Mouse (Mus musculus): ENCODE data around the gene Rbm42. TPM values are rescaled to one million over a fixed set of nuclear protein-coding genes. Genes with fewer than 3 reads are reported as not detected.

The Rbm42 gene
- polyA plus RNA-seq, 1 experiment from 2014 or later = 58.0 TPM

DNA sequence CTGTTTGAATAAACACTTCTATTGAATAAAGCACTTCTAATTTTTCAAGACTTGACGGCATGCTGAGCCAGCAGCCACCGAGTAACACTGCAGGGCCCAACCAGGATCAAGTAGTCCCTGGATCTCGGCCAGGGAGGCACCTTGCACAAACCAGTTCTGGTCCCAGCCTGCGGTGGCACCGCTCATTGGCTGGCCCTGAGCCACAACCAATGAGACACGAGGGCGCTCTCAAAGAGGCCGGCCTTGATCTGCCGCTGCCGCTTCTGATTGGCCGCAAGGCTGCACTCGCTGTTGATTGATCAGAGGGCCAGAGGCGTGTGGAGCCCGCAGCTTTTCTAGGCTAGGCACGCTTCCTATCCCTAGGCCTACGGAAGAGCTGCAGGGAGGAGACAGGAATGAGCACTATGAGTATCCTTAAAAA, 50.2 kb downstream of the Rbm42 start:
- H3K4me2 ChIP-seq = peak overlapping the region; percentile 50
- peak; percentile 97 for ATAC-seq (ENCODE audit: low read depth)
- no peak overlapping the region for H3K4me3 ChIP-seq (replicated peaks)
- DNase-seq = peak; percentile 81
- H3K4me1 ChIP-seq (replicated peaks) = peaks cover 16% of the 10 kb centered on the region
- H3K9ac ChIP-seq = peak overlapping the region; percentile 49; the same call in 1 of the 2 replicates
- WGBS (ENCODE audit: insufficient replicate concordance) = 3% methylated on average over 16 of the region's 16 CpGs
- no peak overlapping the region for H3K27ac ChIP-seq
- peaks cover 4% of the 10 kb centered on the region; the same call in 1 of the 2 replicates for H3K27me3 ChIP-seq
- no peaks in the 10 kb centered on the region for H3K36me3 ChIP-seq
- H3K9me3 ChIP-seq (replicated peaks) = no peaks in the 10 kb centered on the region

DNA sequence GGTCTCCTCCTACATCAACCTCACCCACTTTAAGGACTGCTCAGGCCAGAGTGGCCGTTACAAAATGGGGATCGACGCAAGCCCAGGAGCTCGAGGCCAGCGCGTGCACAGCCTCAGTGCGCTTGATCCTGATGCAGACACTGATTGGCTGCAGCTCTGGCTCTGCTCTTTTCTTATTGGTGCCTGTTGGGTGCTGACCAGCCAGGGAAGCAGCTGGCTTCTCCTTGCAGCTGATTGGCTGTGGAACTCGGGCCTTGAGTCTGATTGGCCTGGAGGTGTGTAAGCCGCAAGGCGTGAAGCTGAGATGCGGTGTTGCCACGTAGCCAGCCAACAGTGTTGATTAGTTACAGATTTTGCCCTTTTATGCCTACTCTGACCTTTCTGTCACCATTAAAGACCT, 51.3 kb downstream of the Rbm42 start, which contains the start of gene Zbtb32:
Gene Zbtb32, minus strand, starts transcription at position 124 of the 400 bp plus-strand sequence.
- WGBS (ENCODE audit: insufficient replicate concordance) = 88% methylated on average over 12 of the region's 12 CpGs
- peak within 1 kb of the TSS; percentile 50 for H3K4me2 ChIP-seq
- H3K4me3 ChIP-seq (replicated peaks) = no peak within 1 kb of the TSS
- H3K9ac ChIP-seq = no peak within 1 kb of the TSS
- H3K27ac ChIP-seq = no peak within 1 kb of the TSS
- no peaks in the 10 kb centered on the region for H3K9me3 ChIP-seq (replicated peaks)
- H3K4me1 ChIP-seq (replicated peaks) = peaks cover 28% of the 10 kb centered on the region
- ATAC-seq (ENCODE audit: low read depth) (no peak), DNase-seq (no peak)
- H3K36me3 ChIP-seq = no peaks in the 10 kb centered on the region
- peaks cover 7% of the 10 kb centered on the region; the same call in 1 of the 2 replicates for H3K27me3 ChIP-seq

DNA sequence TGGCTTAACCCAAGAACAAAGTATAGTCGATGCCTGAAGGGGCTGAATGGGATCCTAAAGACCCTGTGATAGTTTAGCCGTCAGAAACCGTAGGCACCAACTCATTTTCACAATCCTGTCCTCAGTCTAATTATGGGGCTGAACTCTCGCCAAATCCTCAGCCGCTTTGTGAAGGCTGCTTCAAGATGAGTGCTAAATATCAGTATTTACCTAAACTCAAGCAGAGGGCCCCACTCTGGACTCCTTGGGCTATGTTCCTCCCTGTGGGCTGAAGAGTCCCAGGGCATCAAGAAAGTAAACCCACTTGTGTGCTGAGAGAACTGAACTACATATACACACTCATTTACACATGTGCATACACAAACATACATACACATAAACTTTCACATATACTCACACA, 53.3 kb downstream of the Rbm42 start:
- whole genome bisulfite sequencing (ENCODE audit: insufficient replicate concordance) = 65% methylated on average over 5 of the region's 5 CpGs

DNA sequence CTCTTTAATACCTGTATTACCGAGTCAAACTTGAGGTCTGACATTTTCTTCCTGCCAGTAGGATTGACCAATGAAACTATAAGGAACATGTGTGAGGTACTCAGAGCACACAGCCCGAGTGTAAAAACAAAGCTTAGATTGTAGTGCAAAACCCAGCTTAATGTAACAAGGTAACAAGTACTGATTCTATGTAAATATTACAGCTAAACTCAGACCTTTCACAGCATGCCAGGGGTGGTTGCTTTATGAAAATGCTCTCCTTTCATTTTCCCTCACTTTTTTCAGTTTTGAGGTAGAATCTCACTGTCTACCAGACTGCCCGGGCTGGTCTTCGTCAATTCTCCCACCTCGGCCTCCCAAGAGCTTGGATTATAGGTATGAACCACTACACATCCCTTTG, 54.0 kb downstream of the Rbm42 start:
- Histone ChIP-seq H3K36me3 (no peaks in the 10 kb centered on the region), H3K9me3 (replicated peaks) (no peaks in the 10 kb centered on the region), H3K4me3 (replicated peaks) (no peak overlapping the region), H3K4me1 (replicated peaks) (peaks cover 34% of the 10 kb centered on the region), H3K4me2 (no peak overlapping the region), H3K27ac (no peak overlapping the region), H3K27me3 (peaks cover 7% of the 10 kb centered on the region; the same call in 1 of the 2 replicates), H3K9ac (no peak overlapping the region)
- WGBS (ENCODE audit: insufficient replicate concordance) = 60% methylated on average over 5 of the region's 5 CpGs
- ATAC-seq (ENCODE audit: low read depth) (no peak), DNase-seq (no peak)

More for the DNA sequence above, 53.3 kb downstream of the Rbm42 start:
- Histone ChIP-seq H3K27ac (no peak overlapping the region), H3K9ac (no peak overlapping the region), H3K4me1 (replicated peaks) (peaks cover 34% of the 10 kb centered on the region), H3K9me3 (replicated peaks) (no peaks in the 10 kb centered on the region), H3K4me2 (no peak overlapping the region), H3K27me3 (peaks cover 7% of the 10 kb centered on the region; the same call in 1 of the 2 replicates), H3K36me3 (no peaks in the 10 kb centered on the region), H3K4me3 (replicated peaks) (no peak overlapping the region)
- no peak for ATAC-seq (ENCODE audit: low read depth)
- no peak for DNase-seq

DNA sequence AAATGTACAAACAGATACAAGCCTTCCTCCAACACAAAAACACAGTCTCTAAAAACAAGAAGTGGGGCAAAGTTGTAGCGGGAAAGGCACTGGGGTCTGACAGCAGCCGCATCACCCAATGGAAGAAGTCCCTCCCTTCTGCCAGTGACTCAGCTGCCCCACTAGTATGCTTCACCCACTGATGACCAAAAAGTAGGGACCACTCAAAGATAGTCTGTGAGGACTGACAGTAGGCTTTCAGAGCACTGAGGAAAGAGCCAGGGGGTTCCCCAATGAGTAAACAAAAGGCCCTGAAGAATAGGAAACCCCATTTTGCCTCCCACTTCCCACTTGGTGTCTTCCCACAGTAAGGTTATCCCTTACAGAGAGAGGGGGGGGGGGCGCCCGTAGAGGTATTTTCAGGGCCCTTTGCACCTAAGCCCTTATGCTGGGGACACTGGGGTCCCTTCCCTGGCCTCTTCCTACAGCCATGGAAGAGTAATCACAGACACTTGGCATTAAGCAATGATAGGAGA, 55.5 kb downstream of the Rbm42 start:
- no peak overlapping the region for H3K4me2 ChIP-seq

DNA sequence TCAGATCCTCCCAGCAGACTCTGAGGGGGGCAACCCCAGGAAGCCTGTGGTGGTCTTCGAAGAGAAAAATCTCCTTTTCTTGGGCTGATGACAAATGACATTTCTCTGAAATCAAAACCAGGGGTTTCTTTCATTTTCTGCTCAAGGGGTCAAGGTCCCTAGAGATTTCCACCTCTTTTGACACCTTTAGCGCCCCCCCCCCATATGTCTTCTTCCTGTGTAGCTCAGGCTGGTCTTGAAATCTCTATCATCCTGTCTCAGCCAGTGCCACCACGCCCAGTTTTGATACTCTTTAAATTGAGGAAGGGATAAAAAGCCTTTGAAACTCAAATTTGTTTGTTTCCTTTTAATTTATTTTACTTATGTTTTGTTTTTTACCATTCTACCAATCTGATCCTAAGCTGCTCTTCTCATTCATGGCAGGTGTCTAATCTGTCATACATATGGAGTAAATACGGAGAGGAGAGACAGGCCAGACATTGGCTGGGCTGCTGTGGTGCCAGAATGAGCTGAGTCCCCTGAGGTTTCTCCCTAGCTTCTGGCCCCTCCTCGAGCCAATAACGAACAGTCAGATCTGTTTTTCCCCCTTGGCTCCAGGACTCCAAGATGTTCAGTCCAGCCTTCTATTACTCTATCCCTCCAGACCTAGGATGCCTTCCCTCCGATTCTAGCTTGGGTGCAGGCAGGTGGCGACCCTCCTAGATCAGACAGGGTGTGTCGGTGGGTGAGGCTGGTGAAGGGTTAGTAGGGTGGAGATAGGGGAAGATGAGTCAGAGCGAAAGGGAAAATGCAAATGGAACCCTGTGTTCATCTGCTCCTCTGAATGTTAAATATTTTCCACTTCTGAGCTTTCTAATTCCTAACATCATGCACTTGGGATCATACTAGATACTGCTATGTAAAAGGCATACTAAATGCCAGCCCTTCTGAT, 56.3 kb downstream of the Rbm42 start:
- H3K27me3 ChIP-seq = peaks cover 7% of the 10 kb centered on the region; the same call in 1 of the 2 replicates
- DNase-seq (no peak), ATAC-seq (ENCODE audit: low read depth) (no peak)
- H3K4me2 ChIP-seq = no peak overlapping the region
- WGBS (ENCODE audit: insufficient replicate concordance) = 48% methylated on average over 10 of the region's 10 CpGs
- no peaks in the 10 kb centered on the region for H3K36me3 ChIP-seq
- no peak overlapping the region for H3K4me3 ChIP-seq (replicated peaks)
- peaks cover 30% of the 10 kb centered on the region for H3K4me1 ChIP-seq (replicated peaks)
- no peak overlapping the region for H3K27ac ChIP-seq
- no peak overlapping the region for H3K9ac ChIP-seq
- H3K9me3 ChIP-seq (replicated peaks) = no peaks in the 10 kb centered on the region

More for the DNA sequence above, 55.5 kb downstream of the Rbm42 start:
- Histone ChIP-seq H3K9me3 (replicated peaks) (no peaks in the 10 kb centered on the region), H3K27me3 (peaks cover 7% of the 10 kb centered on the region; the same call in 1 of the 2 replicates), H3K9ac (no peak overlapping the region), H3K4me1 (replicated peaks) (peaks cover 29% of the 10 kb centered on the region), H3K4me3 (replicated peaks) (no peak overlapping the region), H3K36me3 (no peaks in the 10 kb centered on the region), H3K27ac (no peak overlapping the region)
- WGBS (ENCODE audit: insufficient replicate concordance) = 57% methylated on average over 4 of the region's 4 CpGs
- ATAC-seq (ENCODE audit: low read depth) (no peak), DNase-seq (no peak)

DNA sequence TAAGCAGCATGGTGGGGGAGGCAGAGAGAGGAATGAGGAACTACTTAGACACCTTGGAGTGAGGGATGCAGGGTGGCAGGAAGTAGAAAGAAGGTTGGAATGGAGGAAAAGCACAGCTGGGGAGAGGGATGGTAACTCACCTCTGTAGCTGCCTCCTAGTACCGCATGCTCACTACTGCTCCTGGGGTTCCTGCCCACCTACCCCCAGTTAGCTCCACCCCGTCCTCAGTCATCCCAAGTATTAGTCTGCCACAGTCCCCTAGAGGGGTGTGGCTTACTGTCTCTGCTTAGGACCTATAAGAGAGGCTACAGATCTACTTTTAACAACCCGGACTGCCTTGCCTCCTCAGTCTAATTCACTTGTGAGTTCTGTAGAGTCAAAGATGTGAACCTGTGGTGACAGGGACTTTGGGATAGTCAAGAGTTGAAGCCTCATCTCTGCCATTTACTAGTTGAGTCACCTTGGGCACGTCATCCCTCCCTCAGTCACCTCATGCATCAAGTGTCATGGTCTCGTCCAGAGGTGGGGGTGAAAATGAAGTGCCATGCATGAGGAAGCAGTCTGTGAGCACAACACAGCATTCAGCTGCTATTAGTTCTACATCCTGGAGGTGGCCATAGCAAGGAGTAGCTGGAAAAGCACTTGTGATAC, 57.2 kb downstream of the Rbm42 start:
- Histone ChIP-seq H3K4me2 (no peak overlapping the region), H3K36me3 (no peaks in the 10 kb centered on the region), H3K4me3 (replicated peaks) (no peak overlapping the region), H3K4me1 (replicated peaks) (peaks cover 30% of the 10 kb centered on the region), H3K9me3 (replicated peaks) (no peaks in the 10 kb centered on the region), H3K27me3 (peaks cover 7% of the 10 kb centered on the region; the same call in 1 of the 2 replicates), H3K27ac (no peak overlapping the region), H3K9ac (no peak overlapping the region)
- ATAC-seq (ENCODE audit: low read depth) (no peak), DNase-seq (no peak)
- WGBS (ENCODE audit: insufficient replicate concordance) = 39% methylated on average over 5 of the region's 5 CpGs

DNA sequence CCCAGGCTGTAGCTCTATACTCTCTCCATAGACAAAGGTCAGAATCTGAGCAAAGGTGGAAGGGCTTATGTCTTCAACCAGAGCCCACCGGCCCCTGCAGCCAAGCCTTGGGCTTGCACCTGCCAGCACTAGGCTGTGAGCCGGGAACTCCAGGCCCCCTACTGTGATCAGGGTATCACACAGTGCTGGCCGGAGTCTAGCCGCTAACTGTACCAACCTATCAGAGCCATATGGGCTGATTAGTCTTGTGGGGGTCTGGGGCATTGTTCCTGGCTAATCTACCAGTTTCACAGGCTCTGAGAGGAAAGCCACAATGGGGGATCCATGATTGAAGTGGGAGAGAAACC, 58.5 kb downstream of the Rbm42 start:
- Histone ChIP-seq H3K9ac (no peak overlapping the region), H3K4me1 (replicated peaks) (peaks cover 43% of the 10 kb centered on the region), H3K9me3 (replicated peaks) (no peaks in the 10 kb centered on the region), H3K4me3 (replicated peaks) (no peak overlapping the region), H3K27me3 (peaks cover 7% of the 10 kb centered on the region; the same call in 1 of the 2 replicates), H3K36me3 (peaks cover 6% of the 10 kb centered on the region), H3K4me2 (no peak overlapping the region), H3K27ac (no peak overlapping the region)
- WGBS (ENCODE audit: insufficient replicate concordance) = 75% methylated on average over 4 of the region's 4 CpGs
- no peak for ATAC-seq (ENCODE audit: low read depth)
- DNase-seq = no peak

Other genes with a start within 250 kb of the Rbm42 start
- 65.8 and 80.0 TPM in 2 replicates for gene Tyrobp, start 236.6 kb downstream of the Rbm42 start, polyA plus RNA-seq (2015; fragmentation: Nextera tagmentation; extraction: Ambion mirVana)
- gene Hcst, start 230.5 kb downstream of the Rbm42 start, polyA plus RNA-seq (2015; fragmentation: Nextera tagmentation; extraction: Ambion mirVana) = 2.7 and 4.0 TPM in 2 replicates
- 1.2 TPM in 2 replicates for gene Nfkbid, start 228.6 kb downstream of the Rbm42 start, polyA plus RNA-seq (2015; fragmentation: Nextera tagmentation; extraction: Ambion mirVana)
- gene Aplp1, start 204.8 kb downstream of the Rbm42 start, polyA plus RNA-seq (2015; fragmentation: Nextera tagmentation; extraction: Ambion mirVana) = 4.6 and 4.7 TPM in 2 replicates
- 0.16 and 0.20 TPM in 2 replicates for gene Kirrel2, start 192.6 kb downstream of the Rbm42 start, polyA plus RNA-seq (2015; fragmentation: Nextera tagmentation; extraction: Ambion mirVana)
- gene Nphs1, start 192.0 kb downstream of the Rbm42 start, polyA plus RNA-seq (2015; fragmentation: Nextera tagmentation; extraction: Ambion mirVana) = 0.13 and 0.17 TPM in 2 replicates
- gene Prodh2, start 156.7 kb downstream of the Rbm42 start, polyA plus RNA-seq (2015; fragmentation: Nextera tagmentation; extraction: Ambion mirVana) = 28.1 and 28.6 TPM in 2 replicates
- 2.0 and 2.3 TPM in 2 replicates for gene Arhgap33, start 115.3 kb downstream of the Rbm42 start, polyA plus RNA-seq (2015; fragmentation: Nextera tagmentation; extraction: Ambion mirVana)
- 4.4 and 4.6 TPM in 2 replicates for gene Hspb6, start 98.1 kb downstream of the Rbm42 start, polyA plus RNA-seq (2015; fragmentation: Nextera tagmentation; extraction: Ambion mirVana)
- gene Proser3, start 98.0 kb downstream of the Rbm42 start, polyA plus RNA-seq (2015; fragmentation: Nextera tagmentation; extraction: Ambion mirVana) = 1.8 and 2.3 TPM in 2 replicates
- 25.3 and 31.9 TPM in 2 replicates for gene Lin37, start 90.5 kb downstream of the Rbm42 start, polyA plus RNA-seq (2015; fragmentation: Nextera tagmentation; extraction: Ambion mirVana)
- 49.4 TPM in 2 replicates for gene U2af1l4, start 87.0 kb downstream of the Rbm42 start, polyA plus RNA-seq (2015; fragmentation: Nextera tagmentation; extraction: Ambion mirVana)
- 3.4 and 3.8 TPM in 2 replicates for gene Gm49396, start 87.0 kb downstream of the Rbm42 start, polyA plus RNA-seq (2015; fragmentation: Nextera tagmentation; extraction: Ambion mirVana)
- gene Psenen, start 86.7 kb downstream of the Rbm42 start, polyA plus RNA-seq (2015; fragmentation: Nextera tagmentation; extraction: Ambion mirVana) = 80.1 and 81.3 TPM in 2 replicates
- 1.6 and 2.1 TPM in 2 replicates for gene Igflr1, start 84.9 kb downstream of the Rbm42 start, polyA plus RNA-seq (2015; fragmentation: Nextera tagmentation; extraction: Ambion mirVana)
- 2.8 and 3.8 TPM in 2 replicates for gene Kmt2b, start 61.6 kb downstream of the Rbm42 start, polyA plus RNA-seq (2015; fragmentation: Nextera tagmentation; extraction: Ambion mirVana)
- gene Zbtb32, start 51.4 kb downstream of the Rbm42 start, polyA plus RNA-seq (2015; fragmentation: Nextera tagmentation; extraction: Ambion mirVana) = 0.09 and 0.20 TPM in 2 replicates
- gene Upk1a, start 37.5 kb downstream of the Rbm42 start, polyA plus RNA-seq (2015; fragmentation: Nextera tagmentation; extraction: Ambion mirVana) = 0.09 and 0.50 TPM in 2 replicates
- gene Cox6b1, start 24.2 kb downstream of the Rbm42 start, polyA plus RNA-seq (2015; fragmentation: Nextera tagmentation; extraction: Ambion mirVana) = 690 and 705 TPM in 2 replicates
- 0.09 TPM in 1 of 2 replicates, not detected in the other for gene Etv2, start 14.5 kb downstream of the Rbm42 start, polyA plus RNA-seq (2015; fragmentation: Nextera tagmentation; extraction: Ambion mirVana)
- gene Haus5, start 14.7 kb upstream of the Rbm42 start, polyA plus RNA-seq (2015; fragmentation: Nextera tagmentation; extraction: Ambion mirVana) = 38.2 and 38.7 TPM in 2 replicates
- not detected in 2 replicates for gene Pmis2, start 21.3 kb upstream of the Rbm42 start, polyA plus RNA-seq (2015; fragmentation: Nextera tagmentation; extraction: Ambion mirVana)
- gene 2200002J24Rik, start 48.6 kb upstream of the Rbm42 start, polyA plus RNA-seq (2015; fragmentation: Nextera tagmentation; extraction: Ambion mirVana) = 0.34 and 0.37 TPM in 2 replicates
- gene Atp4a, start 61.9 kb upstream of the Rbm42 start, polyA plus RNA-seq (2015; fragmentation: Nextera tagmentation; extraction: Ambion mirVana) = 1.1 and 1.7 TPM in 2 replicates
- 108 and 121 TPM in 2 replicates for gene Tmem147, start 79.2 kb upstream of the Rbm42 start, polyA plus RNA-seq (2015; fragmentation: Nextera tagmentation; extraction: Ambion mirVana)
- gene Gapdhs, start 93.4 kb upstream of the Rbm42 start, polyA plus RNA-seq (2015; fragmentation: Nextera tagmentation; extraction: Ambion mirVana) = not detected in 2 replicates
- 0.08 and 0.22 TPM in 2 replicates for gene Sbsn, start 101.2 kb upstream of the Rbm42 start, polyA plus RNA-seq (2015; fragmentation: Nextera tagmentation; extraction: Ambion mirVana)
- 0.17 TPM in 1 of 2 replicates, not detected in the other for gene Dmkn, start 113.4 kb upstream of the Rbm42 start, polyA plus RNA-seq (2015; fragmentation: Nextera tagmentation; extraction: Ambion mirVana)
- 0.27 TPM in 1 of 2 replicates, not detected in the other for gene Krtdap, start 137.6 kb upstream of the Rbm42 start, polyA plus RNA-seq (2015; fragmentation: Nextera tagmentation; extraction: Ambion mirVana)
- 0.35 and 0.46 TPM in 2 replicates for gene Ffar2, start 173.5 kb upstream of the Rbm42 start, polyA plus RNA-seq (2015; fragmentation: Nextera tagmentation; extraction: Ambion mirVana)
- gene Ffar3, start 205.9 kb upstream of the Rbm42 start, polyA plus RNA-seq (2015; fragmentation: Nextera tagmentation; extraction: Ambion mirVana) = not detected in 2 replicates
- gene Ffar1, start 211.2 kb upstream of the Rbm42 start, polyA plus RNA-seq (2015; fragmentation: Nextera tagmentation; extraction: Ambion mirVana) = not detected in 2 replicates
- gene Cd22, start 230.0 kb upstream of the Rbm42 start, polyA plus RNA-seq (2015; fragmentation: Nextera tagmentation; extraction: Ambion mirVana) = 0.07 and 0.16 TPM in 2 replicates